Mouse (Mus musculus) midbrain, embryonic 12.5 days (tissue): Measurements from ENCODE around the gene Tspan12. TPM values are rescaled to one million over a fixed set of nuclear protein-coding genes. Genes with fewer than 3 reads are reported as not detected.
A peak's percentile ranks its signal among the peaks of the same experiment; 100 is the strongest.

Experiments used
- ATAC-seq: fragments of 200-750 bp; cut with Nextera tagmentation; 2 replicates; pipeline ENCODE4 v1.8.0; 2017; ENCODE audit warnings: low read depth, moderate TSS enrichment, moderate library complexity; ENCODE audit not compliant: low FRiP score
- H3K27ac ChIP-seq: fragments of 300-500 bp; sonication (generic); replicated peaks from 2 replicates; pipeline ENCODE4 v1.5.1; 2016; ENCODE audit warnings: mild to moderate bottlenecking
- H3K27me3 ChIP-seq: fragments of 300-500 bp; sonication (generic); 2 replicates; pipeline ENCODE4 v1.6.1; 2016; ENCODE audit warnings: mild to moderate bottlenecking
- H3K36me3 ChIP-seq: fragments of 300-500 bp; sonication (generic); 2 replicates; pipeline ENCODE4 v1.6.1; 2016
- H3K4me1 ChIP-seq: fragments of 300-500 bp; sonication (generic); 2 replicates; pipeline ENCODE4 v1.6.1; 2016
- H3K4me2 ChIP-seq: fragments of 300-500 bp; sonication (generic); replicated peaks from 2 replicates; pipeline ENCODE4 v1.6.1; 2016; ENCODE audit warnings: mild to moderate bottlenecking, moderate library complexity
- H3K4me3 ChIP-seq: fragments of 300-500 bp; sonication (generic); 2 replicates; pipeline ENCODE4 v1.5.1; 2016; ENCODE audit warnings: mild to moderate bottlenecking
- H3K9ac ChIP-seq: fragments of 300-500 bp; sonication (generic); replicated peaks from 2 replicates; pipeline ENCODE4 v1.6.1; 2016; ENCODE audit warnings: mild to moderate bottlenecking, moderate library complexity
- H3K9me3 ChIP-seq: fragments of 300-500 bp; sonication (generic); 2 replicates; pipeline ENCODE4 v1.6.1; 2016; ENCODE audit warnings: mild to moderate bottlenecking
- WGBS: fragments of 180-500 bp; shearing (Covaris S2); methylation state at CpG from one replicate; pipeline ENCODE4 v1.1.7; 2016; 5-methylcytosine and 5-hydroxymethylcytosine counted together
- polyA plus RNA-seq: library from polyadenylated mRNA; unstranded; fragments of >200 nt; fragmentation: Nextera tagmentation; extraction: Ambion mirVana; gene quantifications from 2 replicates; pipeline ENCODE4 v1.2.1, GENCODE M21; 2016

Tspan12 gene
- polyA plus RNA-seq, 1 experiment from 2014 or later, result 45.2 TPM

- no peak overlapping the region for H3K4me3 ChIP-seq
- H3K27me3 ChIP-seq, result no peaks in the 10 kb centered on the region
- WGBS, result 92% methylated on average over 7 of the region's 7 CpGs
- H3K27ac ChIP-seq, result no peak overlapping the region
- no peak for ATAC-seq
- H3K4me1 ChIP-seq, result no peaks in the 10 kb centered on the region
- H3K9ac ChIP-seq, result no peak overlapping the region
- H3K4me2 ChIP-seq, result no peak overlapping the region
- no peaks in the 10 kb centered on the region for H3K36me3 ChIP-seq
- H3K9me3 ChIP-seq, result no peaks in the 10 kb centered on the region
Observed at GRCm38 (mm10) chr6:21828001-21828400, 24.3 kb downstream of the Tspan12 start.

GRCm38 (mm10) chr6:21823694-21824093, 28.6 kb downstream of the Tspan12 start:
- 82% methylated on average over 7 of the region's 7 CpGs for WGBS
- H3K4me1 ChIP-seq, result no peaks in the 10 kb centered on the region
- no peak for ATAC-seq
- H3K4me2 ChIP-seq, result no peak overlapping the region
- no peak overlapping the region for H3K9ac ChIP-seq
- H3K36me3 ChIP-seq, result no peaks in the 10 kb centered on the region
- no peak overlapping the region for H3K27ac ChIP-seq
- H3K4me3 ChIP-seq, result no peak overlapping the region
- no peaks in the 10 kb centered on the region for H3K9me3 ChIP-seq
- no peaks in the 10 kb centered on the region for H3K27me3 ChIP-seq

- Histone ChIP-seq H3K27ac (no peak overlapping the region), H3K36me3 (no peaks in the 10 kb centered on the region), H3K4me1 (no peaks in the 10 kb centered on the region), H3K4me3 (no peak overlapping the region), H3K4me2 (no peak overlapping the region), H3K9me3 (no peaks in the 10 kb centered on the region), H3K9ac (no peak overlapping the region), H3K27me3 (no peaks in the 10 kb centered on the region)
- ATAC-seq, result no peak
- WGBS, result 74% methylated on average over 8 of the region's 8 CpGs
Observed at GRCm38 (mm10) chr6:21823281-21823680, 29.0 kb downstream of the Tspan12 start.

DNA sequence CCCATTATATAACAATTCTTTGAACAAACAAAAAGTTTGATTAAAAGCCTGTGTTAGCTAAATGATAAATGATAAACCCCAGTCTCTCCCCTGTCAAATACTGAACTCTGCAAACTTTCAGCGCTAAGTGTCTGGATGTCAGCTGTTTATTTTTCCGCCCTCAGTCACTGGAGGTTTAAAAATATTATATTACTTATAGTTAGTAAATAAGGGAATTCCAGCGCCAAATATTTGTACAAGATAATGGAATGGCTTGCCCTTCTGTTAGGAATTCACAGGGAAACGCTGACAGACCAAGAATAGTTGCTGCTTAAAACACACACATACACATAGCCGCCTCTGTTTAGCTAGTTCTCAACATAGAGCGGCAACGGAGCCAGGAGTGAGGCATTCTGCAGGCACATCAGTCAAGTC, 29.6 kb downstream of the Tspan12 start:
- Histone ChIP-seq H3K9me3 (no peaks in the 10 kb centered on the region), H3K27me3 (no peaks in the 10 kb centered on the region), H3K9ac (no peak overlapping the region), H3K4me1 (no peaks in the 10 kb centered on the region), H3K36me3 (no peaks in the 10 kb centered on the region), H3K4me3 (no peak overlapping the region), H3K27ac (no peak overlapping the region), H3K4me2 (no peak overlapping the region)
- ATAC-seq, result no peak
- WGBS, result 83% methylated on average over 7 of the region's 7 CpGs

DNA sequence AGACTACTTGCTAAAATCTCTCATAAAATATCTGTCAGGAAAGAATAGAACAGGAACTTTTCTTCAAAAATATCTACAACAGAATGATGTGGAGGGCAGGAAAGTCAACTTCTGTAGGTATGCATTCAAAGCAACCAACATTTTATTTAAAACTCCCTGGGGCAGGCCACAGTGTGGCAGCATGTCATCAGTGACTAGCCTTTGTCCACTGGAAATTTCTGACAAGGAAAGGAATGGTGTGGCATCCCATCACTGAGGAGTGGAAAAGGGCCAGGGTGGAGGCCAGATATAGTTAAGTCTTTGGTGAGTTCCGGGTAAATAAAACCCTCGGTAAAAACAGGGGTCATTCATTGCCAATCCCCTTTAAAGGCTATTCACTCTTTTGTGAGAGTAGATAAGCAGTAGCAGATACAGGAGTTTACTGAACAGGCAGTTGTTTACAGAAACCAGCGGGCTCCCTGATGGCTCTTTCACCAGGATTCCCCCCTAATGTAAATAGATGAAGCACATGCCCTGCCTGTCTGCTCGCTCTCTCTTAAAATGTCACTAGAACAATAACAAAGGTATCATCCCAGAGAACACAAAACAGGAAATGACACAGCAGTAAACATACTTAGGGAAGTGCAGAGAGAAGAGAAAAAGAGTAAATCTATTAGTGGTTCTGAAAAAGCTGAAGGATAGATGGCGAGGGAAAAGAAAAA, 34.1 kb downstream of the Tspan12 start:
- no peak overlapping the region for H3K4me3 ChIP-seq
- H3K9me3 ChIP-seq, result no peaks in the 10 kb centered on the region
- 39% methylated on average over 5 of the region's 5 CpGs for WGBS
- peaks cover 14% of the 10 kb centered on the region for H3K36me3 ChIP-seq
- no peak overlapping the region for H3K27ac ChIP-seq
- ATAC-seq, result no peak
- H3K27me3 ChIP-seq, result no peaks in the 10 kb centered on the region
- no peaks in the 10 kb centered on the region for H3K4me1 ChIP-seq
- no peak overlapping the region for H3K9ac ChIP-seq
- no peak overlapping the region for H3K4me2 ChIP-seq

- Histone ChIP-seq H3K4me3 (no peak overlapping the region), H3K27ac (no peak overlapping the region), H3K9ac (no peak overlapping the region), H3K36me3 (peaks cover 3% of the 10 kb centered on the region), H3K4me1 (no peaks in the 10 kb centered on the region), H3K27me3 (no peaks in the 10 kb centered on the region), H3K9me3 (no peaks in the 10 kb centered on the region), H3K4me2 (no peak overlapping the region)
- no peak for ATAC-seq
- 97% methylated on average over 7 of the region's 7 CpGs for WGBS
Observed at GRCm38 (mm10) chr6:21806005-21806404, 46.3 kb downstream of the Tspan12 start.

DNA sequence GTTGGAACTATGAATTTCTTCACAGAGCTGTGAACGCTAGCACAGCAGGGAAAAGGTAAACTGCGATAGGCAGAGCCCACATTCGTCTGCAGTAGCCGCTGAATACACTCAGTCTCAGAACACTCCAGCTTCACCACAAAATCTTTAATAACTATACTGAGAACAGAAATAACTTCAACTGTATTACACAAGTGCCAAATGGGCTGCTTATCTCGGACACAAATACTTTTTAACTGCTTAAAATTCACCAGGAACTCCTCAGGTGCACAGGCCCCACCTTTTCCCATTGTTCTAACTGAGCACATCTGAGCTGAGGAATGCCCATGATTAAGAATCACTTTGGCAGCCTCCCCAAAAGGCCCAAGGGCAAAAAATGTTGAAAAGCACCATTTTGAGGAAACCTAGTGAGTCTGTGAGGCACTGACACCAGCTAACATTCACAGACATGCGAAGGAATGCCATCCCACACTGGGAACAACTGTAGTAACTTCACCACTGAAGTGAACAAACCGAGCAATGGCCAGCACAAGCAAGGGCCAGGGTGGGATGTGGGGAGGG, 47.2 kb downstream of the Tspan12 start:
- Histone ChIP-seq H3K9me3 (no peaks in the 10 kb centered on the region), H3K27ac (no peak overlapping the region)
- 74% methylated on average over 7 of the region's 7 CpGs for WGBS

GRCm38 (mm10) chr6:21803483-21804340, 48.6 kb downstream of the Tspan12 start:
- 86% methylated on average over 10 of the region's 10 CpGs for WGBS
- H3K36me3 ChIP-seq, result peaks cover 11% of the 10 kb centered on the region
- H3K9ac ChIP-seq, result no peak overlapping the region
- H3K4me2 ChIP-seq, result no peak overlapping the region
- no peak overlapping the region for H3K4me3 ChIP-seq
- H3K4me1 ChIP-seq, result no peaks in the 10 kb centered on the region
- no peak for ATAC-seq
- H3K9me3 ChIP-seq, result no peaks in the 10 kb centered on the region
- no peak overlapping the region for H3K27ac ChIP-seq
- H3K27me3 ChIP-seq, result no peaks in the 10 kb centered on the region

More for the DNA sequence above, 47.2 kb downstream of the Tspan12 start:
- no peaks in the 10 kb centered on the region for H3K27me3 ChIP-seq
- H3K4me2 ChIP-seq, result no peak overlapping the region
- H3K36me3 ChIP-seq, result peaks cover 8% of the 10 kb centered on the region
- H3K4me1 ChIP-seq, result no peaks in the 10 kb centered on the region
- ATAC-seq, result no peak
- H3K9ac ChIP-seq, result no peak overlapping the region
- H3K4me3 ChIP-seq, result no peak overlapping the region

GRCm38 (mm10) chr6:21798581-21798980, 53.7 kb downstream of the Tspan12 start:
- Histone ChIP-seq H3K27ac (no peak overlapping the region), H3K4me3 (no peak overlapping the region), H3K9me3 (no peaks in the 10 kb centered on the region), H3K9ac (no peak overlapping the region), H3K27me3 (no peaks in the 10 kb centered on the region), H3K4me1 (no peaks in the 10 kb centered on the region), H3K36me3 (peaks cover 8% of the 10 kb centered on the region), H3K4me2 (no peak overlapping the region)
- no peak for ATAC-seq
- whole genome bisulfite sequencing, result 90% methylated on average over 9 of the region's 9 CpGs

DNA sequence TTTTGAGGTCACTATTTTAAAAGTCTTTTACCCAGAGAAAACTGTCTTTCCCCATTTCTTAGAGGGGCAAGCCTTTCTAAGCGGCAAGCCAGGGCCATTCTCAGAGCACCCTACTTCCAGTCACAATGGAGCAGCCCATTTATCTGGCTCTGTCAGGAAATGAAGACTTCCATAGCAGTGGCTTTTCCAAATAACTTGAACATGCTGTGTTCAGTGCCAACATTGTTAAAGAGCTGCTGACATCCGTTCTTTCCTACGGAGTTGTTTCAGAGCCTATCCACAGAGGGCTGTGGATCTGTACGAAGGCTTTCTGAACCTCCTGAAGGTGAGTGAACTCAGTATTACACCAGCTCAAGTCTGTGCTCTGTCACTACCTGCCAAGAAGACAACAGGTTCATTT, 55.2 kb downstream of the Tspan12 start:
- Histone ChIP-seq H3K4me1 (no peaks in the 10 kb centered on the region), H3K4me3 (no peak overlapping the region), H3K4me2 (no peak overlapping the region), H3K9me3 (no peaks in the 10 kb centered on the region), H3K36me3 (peaks cover 8% of the 10 kb centered on the region), H3K27me3 (no peaks in the 10 kb centered on the region), H3K9ac (no peak overlapping the region), H3K27ac (no peak overlapping the region)
- WGBS, result 96% methylated on average over 4 of the region's 4 CpGs
- no peak for ATAC-seq

GRCm38 (mm10) chr6:21796413-21796812, 55.9 kb downstream of the Tspan12 start:
- Histone ChIP-seq H3K9ac (no peak overlapping the region), H3K4me3 (no peak overlapping the region), H3K36me3 (peaks cover 8% of the 10 kb centered on the region), H3K9me3 (no peaks in the 10 kb centered on the region), H3K27ac (no peak overlapping the region), H3K27me3 (no peaks in the 10 kb centered on the region), H3K4me1 (no peaks in the 10 kb centered on the region), H3K4me2 (no peak overlapping the region)
- 90% methylated on average over 10 of the region's 10 CpGs for WGBS
- no peak for ATAC-seq

DNA sequence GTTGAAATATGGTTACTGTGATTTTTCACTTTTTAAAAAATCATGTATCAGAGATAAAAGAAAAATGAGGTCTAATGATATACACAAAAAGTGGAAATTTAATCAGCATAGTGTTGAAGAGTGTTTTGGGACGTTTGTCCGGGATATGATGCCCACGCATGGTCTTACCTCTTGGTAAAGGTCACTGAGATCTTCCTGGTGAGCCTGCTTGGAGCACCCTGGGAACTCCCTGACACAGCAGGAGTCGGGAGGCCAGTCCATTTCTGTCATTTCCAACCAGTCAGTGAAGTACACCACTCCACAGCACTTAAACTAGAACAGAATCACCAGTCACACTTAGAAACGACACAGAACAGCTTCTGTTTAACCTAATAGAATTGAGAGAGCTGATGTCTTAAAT, 56.9 kb downstream of the Tspan12 start:
- Histone ChIP-seq H3K4me3 (no peak overlapping the region), H3K36me3 (peaks cover 4% of the 10 kb centered on the region; the same call in 1 of the 2 replicates), H3K27ac (no peak overlapping the region), H3K4me2 (no peak overlapping the region), H3K4me1 (no peaks in the 10 kb centered on the region), H3K9ac (no peak overlapping the region), H3K9me3 (no peaks in the 10 kb centered on the region), H3K27me3 (no peaks in the 10 kb centered on the region)
- WGBS, result 84% methylated on average over 5 of the region's 5 CpGs
- ATAC-seq, result peak; percentile 54; the same call in 1 of the 2 replicates
